Mouse (Mus musculus) ovary, postnatal 36 days (tissue): Measurements from ENCODE around the gene 9230110F15Rik.
"Not testable (repeated sequence)": the region's sequence is repeated elsewhere in the genome, so short reads cannot be mapped to it uniquely, and the experiment has no call there.

Experiments used
- DNase-seq: peaks from one replicate; pipeline ENCODE4 v3.0.0; 2022; ENCODE audit warnings: low spot score, mixed read lengths

The 9230110F15Rik gene

GRCm38 (mm10) chr9:35844050-35844449, at the start of gene 9230110F15Rik:
9230110F15Rik (minus strand) TSS chr9:35844150.
- no peak for DNase-seq

- not testable (repeated sequence) for DNase-seq
These were observed 49.2 kb upstream of the 9230110F15Rik start for GRCm38 (mm10) chr9:35893112-35893511.

DNA sequence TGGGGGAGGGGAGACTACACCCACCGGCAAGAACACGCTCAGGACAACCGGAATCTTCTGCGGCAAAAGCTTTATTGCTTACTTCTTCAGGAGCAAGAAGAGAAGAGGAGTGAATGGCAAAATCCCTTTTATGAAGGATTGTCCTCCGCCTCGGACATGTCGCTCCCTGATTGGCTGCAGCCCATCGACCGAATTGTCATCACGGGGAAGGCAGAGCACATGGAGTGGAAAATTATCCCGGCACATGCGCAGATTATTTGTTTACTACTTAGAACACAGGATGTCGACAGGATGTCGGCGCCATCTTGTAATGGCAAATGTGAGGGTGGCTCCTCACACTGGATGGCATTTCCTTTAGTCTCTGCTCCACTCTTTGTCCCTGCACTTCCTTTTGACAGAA, 26.1 kb downstream of the 9230110F15Rik start:
- not testable (repeated sequence) for DNase-seq

- no peak for DNase-seq
These were observed 45.8 kb downstream of the 9230110F15Rik start for GRCm38 (mm10) chr9:35798146-35798545.

DNA sequence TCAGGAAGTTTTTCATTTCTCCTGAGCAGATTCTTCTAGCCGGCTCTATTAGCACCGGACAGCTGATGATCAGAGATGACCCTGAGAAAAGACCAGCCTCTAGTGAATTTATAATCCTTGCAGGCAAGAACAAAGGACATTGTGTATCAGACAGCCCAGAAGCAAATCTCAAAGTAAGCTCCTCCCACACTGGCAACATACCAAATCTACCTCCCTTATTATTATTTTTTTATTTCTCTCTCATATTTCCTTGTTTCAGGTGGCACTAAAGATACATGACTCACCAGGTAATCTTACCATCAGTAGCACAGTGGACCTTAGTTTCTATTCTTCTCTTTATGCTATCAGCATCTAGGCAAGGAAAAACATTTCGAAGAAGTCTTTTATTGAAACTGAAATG, 53.9 kb downstream of the 9230110F15Rik start, which contains the start of the genes Gm27235 and D730048I06Rik:
Gene Gm27235, minus strand, starts transcription at position 101 of the 400 bp plus-strand sequence.
Gene D730048I06Rik, minus strand, starts transcription at position 112 of the 400 bp plus-strand sequence.
- no peak for DNase-seq
